Mouse (Mus musculus) left cerebral cortex, adult 6 months (tissue): Measurements from ENCODE around the gene Cldnd2. TPM values are rescaled to one million over a fixed set of nuclear protein-coding genes. Genes with fewer than 3 reads are reported as not detected.

Experiments
- long read RNA-seq, 2 experiments: library from polyadenylated mRNA; unstranded; transcript quantifications; one replicate each; pipeline ENCODE4 v2.0.0; 2019 to 2020
- polyA plus RNA-seq: library from polyadenylated mRNA; unstranded; fragments of <200 nt; fragmentation: Nextera tagmentation; gene quantifications from 2 replicates; pipeline ENCODE4 v1.2.3, GENCODE M21; 2021

Gene Cldnd2
- not detected in 2 replicates for polyA plus RNA-seq
- long read RNA-seq, experiment 1: 0 reads
- long read RNA-seq, experiment 2: 0 reads

DNA sequence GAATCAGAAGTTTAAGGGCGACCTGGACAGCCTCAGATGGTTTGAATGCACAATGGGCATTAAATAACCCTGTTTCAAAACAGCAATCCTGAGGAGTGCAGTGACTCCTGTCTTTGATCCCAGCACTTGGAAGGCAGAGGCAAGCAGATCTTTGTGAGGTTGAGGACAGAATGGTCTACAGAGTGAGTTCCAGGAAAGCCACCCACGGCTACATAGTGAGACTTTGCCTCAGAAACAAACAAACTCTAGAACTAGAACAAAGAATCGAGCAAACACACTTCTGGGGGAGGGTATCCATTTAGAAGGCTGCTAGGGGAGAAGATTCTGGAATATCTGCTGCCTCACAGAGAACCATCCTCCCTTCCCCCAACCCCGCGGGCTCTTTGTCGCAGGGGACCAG lies at the start of gene Cldnd2:
Cldnd2 (plus strand) TSS at position 301 of the 400 bp plus-strand sequence.

DNA sequence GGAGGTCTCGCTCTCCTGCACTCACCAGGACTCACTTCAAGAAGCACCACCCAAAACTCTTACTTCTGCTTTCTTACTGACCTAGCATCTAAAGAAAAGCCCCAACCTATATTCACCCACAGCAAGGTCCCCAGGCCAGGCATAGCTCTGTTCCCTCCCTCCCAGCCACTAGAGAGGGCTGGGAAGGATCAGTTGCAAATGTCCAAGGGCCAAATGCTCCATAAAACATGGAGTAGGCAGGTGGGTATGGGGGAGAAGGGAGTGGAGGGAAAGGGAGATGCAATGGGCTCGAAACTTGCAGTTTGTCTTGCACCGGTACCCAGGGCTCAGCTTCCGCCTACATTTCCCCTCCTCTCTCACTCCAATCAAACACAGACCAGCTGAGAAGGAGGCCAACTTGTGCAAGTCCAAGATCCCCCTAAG lies 32.4 kb upstream of the Cldnd2 start, which contains the start of gene Siglecg:
Siglecg (plus strand) TSS at position 74 of the 423 bp plus-strand sequence.

DNA sequence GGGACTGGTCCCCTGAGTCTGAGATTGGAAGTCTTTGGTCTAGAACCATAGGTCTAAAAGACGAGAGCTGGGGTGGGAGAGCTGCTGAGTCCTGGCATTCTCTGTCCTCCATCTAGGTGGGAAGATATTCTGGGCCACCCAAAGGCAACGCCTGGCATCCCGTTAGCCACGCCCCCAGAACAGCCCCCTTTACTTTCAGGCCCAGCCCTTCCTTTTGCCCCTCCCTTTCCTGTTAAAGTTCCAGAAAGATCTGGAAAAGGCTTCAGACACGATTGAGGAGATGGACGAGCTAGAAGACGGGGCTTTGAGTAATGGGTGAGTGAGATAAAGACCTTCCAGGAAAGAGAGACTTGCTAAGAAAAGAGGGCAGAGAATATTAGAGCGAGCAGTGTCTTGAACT lies 13.2 kb upstream of the Cldnd2 start, which contains the start of gene Lim2:
Lim2 (plus strand) TSS at position 265 of the 400 bp plus-strand sequence.

DNA sequence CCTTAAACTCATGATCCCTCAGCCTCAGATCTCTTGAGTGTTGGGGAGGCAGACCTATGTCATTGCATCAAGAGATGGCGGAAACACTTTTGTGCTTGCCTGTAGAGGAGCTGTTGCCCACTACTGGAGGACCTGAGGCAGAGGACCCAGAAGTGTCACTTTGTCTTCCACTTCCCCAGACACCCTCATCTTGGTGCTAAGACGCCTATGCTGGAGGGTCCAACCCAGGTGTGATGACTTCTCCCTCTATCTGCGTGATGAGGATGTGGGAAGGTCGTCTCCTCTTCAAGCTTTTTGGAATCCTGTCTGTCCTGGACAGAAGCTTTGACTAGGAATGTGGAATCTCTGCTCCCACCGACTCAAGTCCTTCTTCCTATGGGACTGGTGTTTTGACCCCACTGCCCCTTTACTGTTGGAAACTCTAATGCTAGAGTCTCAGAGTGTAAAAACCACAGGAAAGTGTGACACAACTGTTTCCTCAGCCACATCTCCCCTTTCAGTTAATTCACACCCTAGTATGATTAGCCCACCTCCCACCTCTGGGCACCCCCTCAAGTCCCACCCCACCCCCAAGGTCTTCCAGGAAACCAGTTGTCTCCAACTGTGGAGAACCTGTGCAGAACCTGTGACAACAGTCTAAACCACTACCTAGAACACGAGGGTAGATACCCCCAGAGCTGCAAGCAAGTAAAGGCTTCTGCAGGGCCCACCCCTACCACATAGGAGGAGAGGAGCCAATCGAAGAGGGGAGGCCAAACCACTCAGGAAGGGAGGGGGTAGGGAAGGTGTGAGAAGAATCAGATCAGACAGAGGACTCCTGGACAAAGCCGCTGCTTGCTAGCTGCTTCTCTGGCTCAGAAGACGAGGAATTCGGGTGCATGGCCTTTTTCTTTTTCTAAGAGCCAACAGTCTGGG lies 4.0 kb upstream of the Cldnd2 start, which contains the start of gene Nkg7:
Nkg7 (plus strand) TSS at position 733 of the 915 bp plus-strand sequence.

DNA sequence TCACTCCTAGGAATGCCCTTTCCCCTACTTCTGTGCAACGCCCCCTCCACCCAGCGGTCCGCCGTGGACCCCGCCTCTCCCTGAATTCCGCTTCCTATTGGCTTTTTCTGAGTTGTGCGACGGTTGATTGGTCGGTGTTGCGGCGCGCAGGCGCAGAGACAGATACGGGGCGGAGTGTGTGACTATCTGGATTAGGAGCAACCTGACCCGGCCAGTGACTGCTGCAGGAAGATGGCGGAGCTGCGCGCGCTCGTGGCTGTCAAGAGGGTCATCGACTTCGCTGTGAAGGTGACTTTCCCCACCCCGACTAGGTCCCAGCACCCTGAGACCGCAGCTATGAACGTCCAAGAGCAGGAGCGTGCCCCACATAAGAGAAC lies 3.3 kb downstream of the Cldnd2 start, which contains the start of the genes Etfb and Gm45233:
Etfb (plus strand) TSS at position 167 of the 377 bp plus-strand sequence.
Gm45233 (plus strand) TSS at position 212 of the 377 bp plus-strand sequence.

DNA sequence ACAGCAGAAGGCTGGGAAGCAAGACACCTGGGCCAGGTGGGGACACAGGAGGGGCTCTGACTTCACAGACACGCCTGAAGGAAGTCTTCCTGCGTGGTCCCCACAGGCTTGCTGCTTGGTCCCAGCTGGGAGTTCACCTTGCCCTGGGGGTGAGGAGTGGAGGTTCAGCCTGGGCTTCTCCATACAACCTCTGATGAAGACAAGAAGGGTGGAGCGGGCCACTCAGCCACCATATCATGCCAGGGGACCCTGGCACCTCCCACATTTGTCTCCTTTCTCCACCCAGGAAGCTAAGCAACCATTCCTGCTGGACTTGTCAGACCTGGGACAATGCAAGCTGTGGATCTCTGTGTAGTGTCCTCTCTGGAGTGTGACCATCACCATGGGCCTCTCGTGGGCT lies 22.3 kb downstream of the Cldnd2 start, which contains the start of gene Vsig10l:
Vsig10l (plus strand) TSS at position 301 of the 400 bp plus-strand sequence.

DNA sequence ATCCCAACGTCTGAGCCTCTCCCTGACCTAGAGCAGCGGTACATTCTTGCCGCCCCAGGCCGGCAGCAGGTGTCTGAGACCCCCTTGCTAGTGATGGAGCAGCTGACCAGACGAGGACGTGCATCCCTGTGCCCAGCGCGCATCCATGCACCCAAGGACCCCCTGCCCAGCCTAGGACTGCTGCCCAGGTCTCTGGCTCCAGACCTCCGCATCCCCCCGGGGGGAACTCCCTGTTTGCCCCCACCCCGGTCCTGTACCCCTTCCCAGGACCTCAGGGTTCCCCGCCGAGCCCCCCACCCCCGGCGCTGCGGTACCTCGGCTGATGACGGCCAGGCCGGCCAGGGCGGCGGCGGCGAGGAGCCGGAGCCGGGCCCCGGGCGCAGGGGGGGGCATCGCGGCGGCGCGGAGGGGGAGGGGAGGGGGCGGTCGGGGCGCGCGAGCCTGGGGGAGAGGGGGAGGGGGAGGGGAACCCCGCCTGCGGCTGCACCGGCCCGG lies 49.1 kb downstream of the Cldnd2 start, which contains the start of gene Iglon5:
Iglon5 (minus strand) TSS at position 445 of the 495 bp plus-strand sequence.

Other genes with a start within 250 kb of the Cldnd2 start
- 4.8 and 6.4 TPM in 2 replicates for gene Zfp715, start 127.5 kb upstream of the Cldnd2 start, polyA plus RNA-seq
- gene Siglecf, start 89.4 kb upstream of the Cldnd2 start, polyA plus RNA-seq: 0.36 and 0.43 TPM in 2 replicates
- gene Siglecg, start 32.6 kb upstream of the Cldnd2 start, polyA plus RNA-seq: not detected in 2 replicates
- gene Lim2, start 13.1 kb upstream of the Cldnd2 start, polyA plus RNA-seq: not detected in 2 replicates
- 0.43 and 0.44 TPM in 2 replicates for gene Nkg7, start 3.7 kb upstream of the Cldnd2 start, polyA plus RNA-seq
- 180 and 198 TPM in 2 replicates for gene Etfb, start 3.3 kb downstream of the Cldnd2 start, polyA plus RNA-seq
- gene Gm45233, start 3.3 kb downstream of the Cldnd2 start, polyA plus RNA-seq: 0.69 TPM in 1 of 2 replicates, not detected in the other
- gene Vsig10l, start 22.4 kb downstream of the Cldnd2 start, polyA plus RNA-seq: 1.1 and 2.6 TPM in 2 replicates
- gene Iglon5, start 49.3 kb downstream of the Cldnd2 start, polyA plus RNA-seq: 1.9 and 3.0 TPM in 2 replicates
- gene 4931406B18Rik, start 65.2 kb downstream of the Cldnd2 start, polyA plus RNA-seq: not detected in 2 replicates
- gene Cd33, start 103.6 kb downstream of the Cldnd2 start, polyA plus RNA-seq: 4.9 and 5.2 TPM in 2 replicates
- 1.2 and 1.6 TPM in 2 replicates for gene Zfp658, start 121.5 kb downstream of the Cldnd2 start, polyA plus RNA-seq
- 5.4 and 5.5 TPM in 2 replicates for gene Zfp719, start 138.8 kb downstream of the Cldnd2 start, polyA plus RNA-seq
- not detected in 2 replicates for gene Zfp819, start 166.4 kb downstream of the Cldnd2 start, polyA plus RNA-seq
- not detected in 2 replicates for gene Ceacam18, start 193.9 kb downstream of the Cldnd2 start, polyA plus RNA-seq
- 0.54 and 0.59 TPM in 2 replicates for gene Siglece, start 219.4 kb downstream of the Cldnd2 start, polyA plus RNA-seq
- gene Ctu1, start 231.2 kb downstream of the Cldnd2 start, polyA plus RNA-seq: 5.3 and 6.3 TPM in 2 replicates
- not detected in 2 replicates for gene Klk14, start 249.6 kb downstream of the Cldnd2 start, polyA plus RNA-seq